Mouse (Mus musculus): ENCODE data around the gene Olfr1311. TPM values are rescaled to one million over a fixed set of nuclear protein-coding genes. Genes with fewer than 3 reads are reported as not detected.
"Not testable (repeated sequence)": the region's sequence is repeated elsewhere in the genome, so short reads cannot be mapped to it uniquely, and the experiment has no call there.

Olfr1311 gene
- not detected for total RNA-seq (2021)
- long read RNA-seq, experiment 1, result 0 reads
- long read RNA-seq, experiment 2, result 0 reads

GRCm38 (mm10) chr2:112024312-112024711, at the start of gene Olfr1311:
Olfr1311 (minus strand) TSS chr2:112024412.
- no peak for DNase-seq (ENCODE audit: low spot score in 2 of 2)

DNA sequence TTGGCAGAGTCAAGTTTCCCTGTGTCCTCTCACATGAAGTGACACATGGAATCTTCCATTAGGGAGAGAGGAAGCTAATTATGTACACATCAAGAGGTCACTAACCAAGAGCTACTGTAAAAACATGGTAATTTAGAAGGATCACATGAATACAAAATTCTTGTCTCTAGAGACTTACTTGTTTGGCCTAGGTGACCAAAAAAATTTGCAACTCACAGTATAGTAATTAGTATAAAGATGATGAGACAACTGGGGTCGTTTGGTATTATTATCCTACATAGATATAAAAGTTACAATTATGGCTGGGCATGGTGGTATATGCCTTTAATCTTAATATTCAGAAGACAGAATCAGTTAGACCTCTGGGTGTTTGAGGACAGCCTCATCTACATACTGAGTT, 25.9 kb upstream of the Olfr1311 start, which contains the start of gene Olfr1312:
Olfr1312 (minus strand) TSS at position 101 of the 400 bp plus-strand sequence.
- no peak for DNase-seq (ENCODE audit: low spot score in 2 of 2)

DNA sequence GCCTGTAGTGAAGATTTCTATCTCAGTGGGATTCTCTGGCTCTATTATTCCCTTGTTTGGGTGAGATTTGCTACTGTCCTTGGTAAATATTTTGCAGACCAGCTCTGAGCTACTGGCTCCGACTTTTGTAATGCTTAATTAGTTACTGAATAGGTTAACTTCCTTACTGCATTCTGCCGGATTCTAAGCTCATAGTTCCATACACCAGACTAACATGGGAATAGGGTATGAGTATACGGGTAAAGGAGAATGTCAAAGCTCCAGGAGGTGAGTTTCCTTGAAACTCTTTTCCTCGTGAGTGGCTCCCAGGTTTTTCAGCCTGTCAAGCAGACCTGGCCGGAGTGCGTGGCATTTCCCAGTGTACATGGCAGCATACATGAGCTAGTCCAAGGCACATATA, 2.8 kb upstream of the Olfr1311 start:
- DNase-seq (ENCODE audit: low spot score in 2 of 2), result not testable (repeated sequence)

DNA sequence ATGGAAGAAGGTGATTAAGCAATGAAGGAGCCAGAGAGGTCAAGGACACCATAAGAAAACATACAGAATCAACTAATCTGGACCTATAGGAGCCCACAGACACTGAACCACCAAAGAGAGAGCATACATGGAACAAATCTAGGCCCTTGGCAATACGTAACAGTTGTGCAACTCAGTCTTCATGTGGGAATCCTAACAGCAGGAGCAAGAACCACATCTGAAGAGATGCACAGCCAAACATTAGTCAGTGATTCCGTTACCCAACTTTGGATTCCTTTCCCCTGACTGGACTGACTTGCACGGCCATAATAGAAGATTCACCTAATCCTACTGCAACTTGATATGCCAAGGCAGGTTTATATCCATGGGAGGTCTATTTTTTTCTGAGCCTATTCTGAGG, 9.3 kb downstream of the Olfr1311 start:
- DNase-seq (ENCODE audit: low spot score in 2 of 2), result no peak

GRCm38 (mm10) chr2:112012608-112013007, 11.6 kb downstream of the Olfr1311 start, which contains the start of gene Olfr1310:
Olfr1310 (minus strand) TSS chr2:112012708.
- no peak for DNase-seq (ENCODE audit: low spot score in 2 of 2)

GRCm38 (mm10) chr2:111990181-111990580, 34.0 kb downstream of the Olfr1311 start, which contains the start of gene Olfr1309:
Olfr1309 (minus strand) TSS chr2:111990281.
- DNase-seq (ENCODE audit: low spot score in 2 of 2), result no peak

Other genes with a start within 250 kb of the Olfr1311 start
- not detected for gene Olfr1302, start 247.0 kb downstream of the Olfr1311 start, total RNA-seq (2021)
- not detected for gene Olfr1303, start 204.1 kb downstream of the Olfr1311 start, total RNA-seq (2021)
- not detected for gene Olfr1305, start 147.3 kb downstream of the Olfr1311 start, total RNA-seq (2021)
- not detected for gene Olfr1306, start 108.1 kb downstream of the Olfr1311 start, total RNA-seq (2021)
- not detected for gene Olfr1307, start 75.0 kb downstream of the Olfr1311 start, total RNA-seq (2021)
- gene Olfr1308, start 59.5 kb downstream of the Olfr1311 start, total RNA-seq (2021), result not detected
- gene Olfr1309, start 34.1 kb downstream of the Olfr1311 start, total RNA-seq (2021), result not detected
- not detected for gene Olfr1310, start 11.7 kb downstream of the Olfr1311 start, total RNA-seq (2021)
- not detected for gene Olfr1312, start 25.8 kb upstream of the Olfr1311 start, total RNA-seq (2021)
- not detected for gene Olfr1313, start 53.4 kb upstream of the Olfr1311 start, total RNA-seq (2021)
- gene Olfr1314, start 72.4 kb upstream of the Olfr1311 start, total RNA-seq (2021), result not detected
- not detected for gene Olfr1315-ps1, start 91.0 kb upstream of the Olfr1311 start, total RNA-seq (2021)
- not detected for gene Olfr1316, start 110.6 kb upstream of the Olfr1311 start, total RNA-seq (2021)
- gene Olfr1317, start 115.9 kb upstream of the Olfr1311 start, total RNA-seq (2021), result not detected
- not detected for gene Olfr1318, start 129.8 kb upstream of the Olfr1311 start, total RNA-seq (2021)
- 10 to 100 TPM in 1 of 2 experiments, 1 to 10 TPM in 1; 8.2 to 12.5 TPM for gene Lpcat4, start 215.1 kb upstream of the Olfr1311 start, total RNA-seq (2021)
- gene Nutm1, start 234.9 kb upstream of the Olfr1311 start, total RNA-seq (2021), result not detected
- 10 to 100 TPM; 89.3 to 93.9 TPM for gene Nop10, start 237.5 kb upstream of the Olfr1311 start, total RNA-seq (2021)
- gene Slc12a6, start 241.4 kb upstream of the Olfr1311 start, total RNA-seq (2021), result 10 to 100 TPM; 52.8 to 54.2 TPM
- not detected for gene Gm21985, start 241.9 kb upstream of the Olfr1311 start, total RNA-seq (2021)